Mouse (Mus musculus) left cerebral cortex, postnatal 4 days (tissue): Measurements from ENCODE around the gene Fam234a. TPM values are rescaled to one million over a fixed set of nuclear protein-coding genes. Genes with fewer than 3 reads are reported as not detected.
"Not testable (repeated sequence)": the region's sequence is repeated elsewhere in the genome, so short reads cannot be mapped to it uniquely, and the experiment has no call there.

ENCODE experiments used
- DNase-seq: peaks from one replicate; pipeline ENCODE4 v3.0.0-alpha.2; 2022
- intact Hi-C: fragments of 180-260 bp; cut with DNase I; formaldehyde crosslinking; loops from one replicate; pipeline ENCODE4 v1.15.1; 2025
- total RNA-seq, 2 experiments: library from RNA; stranded (reverse); gene quantifications; 2 replicates each; pipeline ENCODE4 v1.2.3; 2021

Gene Fam234a
- total RNA-seq, result 10 to 100 TPM; 25.3 to 29.9 TPM

- peak; percentile 96 for DNase-seq
- intact Hi-C loops, result loop anchor here (10.0 kb wide), 1 partner anchor 109 kb away; the partner anchor contains the start of gene Axin1
Measured at GRCm38 (mm10) chr17:26244101-26244841, at the start of gene Fam234a. Gene Fam234a (minus strand): TSS chr17:26244242.

DNA sequence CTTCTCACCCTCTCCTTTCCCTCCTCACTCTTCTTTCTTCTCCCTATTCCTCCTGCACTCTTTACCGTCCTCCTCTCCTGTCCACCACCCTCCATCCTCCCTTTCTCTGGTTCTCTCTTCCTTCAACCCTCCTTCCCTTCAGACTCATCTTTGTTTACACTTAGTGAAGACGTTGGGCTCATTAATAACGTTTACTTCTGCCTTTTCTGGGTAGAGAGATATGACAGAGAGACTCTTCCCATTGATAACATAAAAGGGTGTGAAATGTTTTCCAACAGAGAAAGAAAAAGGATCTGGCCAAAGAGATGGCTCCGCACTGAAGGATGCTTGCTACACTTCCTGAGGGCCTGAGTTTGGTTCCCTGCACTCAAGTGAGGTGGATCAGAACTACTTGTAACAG is 45.4 kb upstream of the Fam234a start:
- intact Hi-C loops, result no loop called here
- DNase-seq, result no peak

DNA sequence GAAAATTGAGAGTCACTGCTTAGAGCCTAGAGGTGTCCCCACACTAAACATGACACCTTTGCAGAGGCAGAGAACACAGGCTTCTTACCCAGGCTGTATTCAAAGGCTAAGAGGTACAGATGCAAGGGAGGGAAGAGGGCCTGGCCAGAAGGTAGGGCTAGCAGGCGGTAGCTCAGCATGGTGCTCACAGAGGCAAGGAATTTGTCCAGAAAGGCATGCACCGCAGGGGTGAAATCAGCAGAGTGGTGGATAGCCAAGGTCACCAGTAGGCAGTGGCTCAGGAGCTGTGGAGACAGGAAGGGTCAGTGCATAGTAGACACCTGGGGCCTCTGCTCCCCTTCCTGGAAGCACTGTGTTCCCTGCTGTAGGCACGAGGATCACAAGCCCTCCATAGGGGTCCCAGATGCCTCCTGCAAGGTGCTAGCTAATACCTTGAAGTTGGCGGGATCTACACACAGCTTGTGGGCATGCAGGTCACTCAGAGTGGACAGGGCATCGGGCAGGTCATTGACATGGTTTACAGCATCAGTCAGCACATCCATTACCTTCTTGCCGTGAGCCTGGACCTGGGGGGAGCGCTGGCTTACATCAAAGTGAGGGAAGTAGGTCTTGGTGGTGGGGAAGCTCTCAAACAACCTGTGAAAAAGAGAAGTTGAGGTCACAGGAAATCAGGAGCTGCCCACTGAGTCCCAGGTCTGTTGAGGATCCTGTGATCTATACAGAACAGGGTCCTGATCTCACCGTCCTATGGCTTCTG is 42.3 kb upstream of the Fam234a start:
- no peak for DNase-seq
- intact Hi-C loops, result no loop called here

DNA sequence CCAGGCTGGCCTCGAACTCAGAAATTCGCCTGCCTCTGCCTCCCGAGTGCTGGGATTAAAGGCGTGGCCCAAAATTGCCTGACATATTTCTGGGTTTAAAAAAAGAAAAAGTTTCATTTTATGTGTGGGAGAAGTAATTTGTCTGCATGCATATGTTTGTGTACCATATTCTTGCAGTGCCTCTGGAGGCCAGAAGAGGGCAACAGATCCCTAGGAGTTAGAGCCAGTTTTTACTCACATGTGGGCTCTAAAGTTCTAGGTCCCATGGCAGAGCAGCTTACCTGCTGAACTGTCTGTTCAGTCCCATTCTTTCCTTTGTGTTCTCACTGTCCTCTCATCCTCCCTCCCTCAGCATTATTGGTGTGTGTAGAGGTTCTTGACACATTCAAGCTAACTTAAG is 32.7 kb upstream of the Fam234a start:
- peak; percentile 20 for DNase-seq
- intact Hi-C loops, result no loop called here

DNA sequence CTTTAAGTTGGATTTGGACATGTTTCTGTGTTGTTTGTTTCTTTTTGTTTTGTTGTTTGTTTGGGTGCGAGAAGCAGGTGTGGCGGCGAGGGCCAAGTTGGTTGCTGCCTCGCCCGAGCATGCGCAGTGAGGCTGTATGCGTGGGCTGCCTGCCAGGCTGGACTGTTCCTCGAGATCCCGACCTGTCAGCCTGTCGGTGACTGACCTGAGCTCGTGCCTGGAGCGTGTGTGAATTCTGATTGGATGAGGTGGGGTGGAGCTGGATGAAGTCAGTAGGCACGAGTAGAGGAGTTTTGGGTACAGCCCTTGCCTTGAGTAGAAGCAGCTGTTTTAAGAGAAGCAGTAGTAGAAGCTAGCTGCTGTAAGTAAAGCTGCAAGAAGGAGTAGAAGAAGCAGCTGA is 31.9 kb upstream of the Fam234a start:
- DNase-seq, result no peak

GRCm38 (mm10) chr17:26272586-26272985 is 28.5 kb upstream of the Fam234a start:
- no peak for DNase-seq
- intact Hi-C loops, result no loop called here

More for the DNA sequence above, 31.9 kb upstream of the Fam234a start:
- intact Hi-C loops, result no loop called here

- DNase-seq, intact Hi-C loops: not testable (repeated sequence)
Measured at GRCm38 (mm10) chr17:26269577-26269976, 25.5 kb upstream of the Fam234a start.

GRCm38 (mm10) chr17:26268851-26269250 is 24.8 kb upstream of the Fam234a start:
- intact Hi-C loops, result no loop called here
- no peak for DNase-seq

DNA sequence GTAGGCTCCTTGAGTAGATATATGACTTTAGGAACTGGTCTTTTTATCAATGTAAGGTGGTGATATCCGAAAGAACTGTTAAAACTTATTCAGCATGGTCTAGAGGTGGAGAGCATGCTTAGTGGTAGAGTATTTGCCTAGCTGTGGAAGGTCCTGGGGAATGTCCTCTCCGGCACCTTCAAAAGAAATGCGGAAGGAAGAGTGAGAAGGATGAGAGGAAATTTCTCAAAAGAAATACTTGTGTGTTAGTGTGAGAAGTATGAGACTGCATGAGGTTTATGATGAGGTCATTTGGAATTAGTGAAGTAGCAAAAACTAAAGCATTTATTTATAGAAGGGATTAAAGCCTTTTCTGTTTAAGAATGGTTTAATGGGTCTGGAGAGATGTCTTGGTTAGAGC is 18.3 kb upstream of the Fam234a start:
- no peak for DNase-seq
- intact Hi-C loops, result no loop called here

- intact Hi-C loops, result no loop called here
- DNase-seq, result no peak
Measured at GRCm38 (mm10) chr17:26261826-26262225, 17.8 kb upstream of the Fam234a start.

DNA sequence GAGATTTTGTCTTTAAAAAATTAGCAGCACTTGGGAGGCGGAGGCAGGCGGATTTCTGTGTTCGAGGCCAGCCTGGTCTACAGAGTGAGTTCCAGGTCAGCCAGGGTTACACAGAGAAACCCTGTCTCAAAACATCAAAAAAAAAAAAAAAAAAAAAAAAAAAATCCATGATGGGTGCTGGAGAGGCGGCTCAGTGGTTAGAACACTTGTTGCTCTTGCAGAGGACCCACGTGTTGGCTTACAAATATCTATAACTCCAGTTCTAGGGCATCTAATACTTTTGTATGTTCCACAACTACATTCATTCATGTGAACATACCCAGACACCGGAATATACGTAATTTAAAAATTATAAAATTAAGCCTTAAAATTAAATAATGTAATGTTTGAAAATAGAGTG is 11.3 kb upstream of the Fam234a start:
- no peak for DNase-seq
- intact Hi-C loops, result no loop called here

- no peak for DNase-seq
- intact Hi-C loops, result no loop called here
Measured at GRCm38 (mm10) chr17:26253399-26253798, 9.4 kb upstream of the Fam234a start.

DNA sequence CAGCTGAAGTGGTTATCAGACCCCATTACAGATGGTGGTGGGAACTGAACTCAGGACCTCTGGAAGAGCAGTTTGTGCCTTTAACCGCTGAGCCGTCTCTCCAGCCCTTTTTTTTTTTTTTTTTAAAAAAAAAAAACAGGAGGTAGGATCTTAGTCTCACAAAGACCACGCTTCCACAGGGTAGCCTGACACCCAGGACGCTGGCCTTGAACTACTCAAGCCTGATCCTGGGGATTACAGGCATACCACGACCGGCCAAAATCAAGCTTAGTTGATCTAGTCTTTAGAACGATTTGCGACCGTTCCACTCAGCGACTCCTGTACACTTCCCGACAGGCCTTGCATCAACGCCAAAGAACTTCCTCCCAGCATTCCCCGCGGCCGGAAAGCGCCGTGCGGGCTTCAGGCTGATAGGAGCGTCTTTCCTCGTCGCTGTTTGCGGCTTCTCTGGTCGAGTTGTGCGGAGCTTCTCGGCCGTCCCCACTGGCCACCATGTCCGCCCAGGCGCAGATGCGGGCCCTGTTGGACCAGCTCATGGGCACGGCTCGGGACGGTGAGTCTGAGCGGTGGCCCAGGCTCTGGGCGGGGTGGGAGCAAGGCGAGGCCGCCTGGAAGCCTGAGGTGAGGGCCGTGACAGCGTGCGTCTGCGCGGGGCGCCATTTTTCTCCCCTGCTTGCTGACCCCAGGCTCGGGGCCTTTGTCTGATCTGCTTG is 8.7 kb upstream of the Fam234a start, which contains the start of gene Luc7l:
Luc7l (plus strand) TSS at position 358 of the 713 bp plus-strand sequence.
- intact Hi-C loops, result no loop called here

GRCm38 (mm10) chr17:26251886-26252538 is 8.0 kb upstream of the Fam234a start:
- intact Hi-C loops, result no loop called here
- DNase-seq, result no peak

More for the DNA sequence above, 8.7 kb upstream of the Fam234a start, which contains the start of gene Luc7l:
- peak; percentile 94 for DNase-seq

DNA sequence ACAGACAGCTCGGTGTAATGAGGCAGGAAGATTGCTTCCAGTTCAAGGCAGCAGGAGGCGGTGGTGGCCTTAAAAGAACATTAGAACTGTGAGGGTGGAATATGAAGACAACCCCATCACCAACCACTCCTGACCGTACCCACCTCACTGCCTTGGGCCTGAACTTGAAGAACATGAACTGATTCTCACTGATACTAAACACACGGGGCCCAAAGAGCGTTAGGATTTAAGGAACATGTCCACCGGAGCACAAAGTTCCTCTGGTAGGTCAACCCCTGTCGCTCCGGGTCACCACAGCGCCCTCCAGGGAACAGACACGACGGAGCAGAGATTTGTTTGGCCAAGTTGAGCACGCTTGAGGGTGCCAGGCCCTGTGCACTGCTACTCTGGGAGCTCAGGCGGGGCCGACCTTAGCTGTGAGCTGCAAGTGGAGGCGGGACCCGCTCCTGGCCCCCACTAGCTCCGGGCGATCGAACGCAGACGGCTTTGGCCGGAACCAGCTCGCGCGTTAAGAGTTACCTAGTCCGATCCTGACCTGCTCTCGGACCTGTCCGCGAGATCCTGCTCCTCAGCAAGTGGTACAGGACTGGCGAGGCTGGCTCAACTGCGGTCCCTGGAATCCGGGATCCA is 456 bp downstream of the Fam234a start:
- intact Hi-C loops, result loop anchor here (10.0 kb wide), 1 partner anchor 109 kb away; the partner anchor contains the start of gene Axin1
- DNase-seq, result no peak

DNA sequence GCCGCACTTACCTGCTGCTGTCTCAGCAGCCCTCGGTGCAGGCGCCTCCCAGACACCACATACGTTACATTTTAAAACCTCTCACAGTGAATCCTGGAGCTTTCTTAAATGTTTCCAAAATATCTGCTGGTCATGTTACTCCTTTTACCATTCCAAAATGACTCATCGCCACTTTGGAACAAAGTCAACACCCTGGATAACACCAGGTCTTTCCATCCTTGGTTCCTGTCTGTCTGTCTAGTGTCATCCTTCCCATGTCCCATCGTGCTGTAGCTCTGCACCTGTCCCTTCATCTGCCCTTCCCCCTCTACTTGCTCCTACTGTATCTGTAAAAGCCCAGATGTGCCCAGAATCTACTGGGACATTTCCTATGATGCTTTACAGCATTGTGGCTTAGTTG is 3.1 kb downstream of the Fam234a start:
- intact Hi-C loops, result loop anchor here (10.0 kb wide), 1 partner anchor 106 kb away; the partner anchor contains the start of gene Axin1
- DNase-seq, result no peak

DNA sequence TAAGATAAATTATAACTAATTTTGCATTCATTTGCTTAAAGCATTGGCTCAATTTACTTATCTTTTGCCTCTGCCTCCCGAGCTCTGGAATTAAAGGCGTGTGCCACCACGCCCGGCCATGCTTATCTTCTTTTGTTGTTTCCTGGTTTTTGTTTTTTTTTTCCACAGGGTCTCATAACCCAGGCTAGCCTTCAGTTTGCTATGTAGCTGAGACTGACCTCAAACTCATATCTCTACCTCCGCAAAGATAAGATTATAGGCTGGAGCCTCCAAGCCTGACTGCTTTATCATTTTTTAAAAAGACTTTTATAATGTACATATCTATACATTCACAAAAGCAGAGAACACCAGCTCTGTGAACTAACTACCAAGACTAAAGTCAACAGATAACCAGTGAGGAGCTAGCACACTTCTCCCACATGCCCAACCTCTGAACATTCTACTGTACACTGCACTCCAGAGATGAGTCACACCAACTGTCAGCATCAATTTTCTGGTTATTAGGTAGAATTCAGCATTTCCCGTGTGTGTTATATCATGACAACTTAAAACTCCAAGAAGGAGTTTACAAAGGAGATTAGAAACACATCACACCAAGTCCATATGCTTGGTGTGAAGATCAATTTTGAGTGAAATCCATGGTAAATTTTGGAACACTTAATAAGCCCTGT is 3.8 kb downstream of the Fam234a start:
- DNase-seq, result no peak
- intact Hi-C loops, result loop anchor here (10.0 kb wide), 1 partner anchor 105 kb away; the partner anchor contains the start of gene Axin1

GRCm38 (mm10) chr17:26239551-26239950 is 4.5 kb downstream of the Fam234a start:
- intact Hi-C loops, result no loop called here
- DNase-seq, result no peak

GRCm38 (mm10) chr17:26237667-26238066 is 6.4 kb downstream of the Fam234a start:
- intact Hi-C loops, result no loop called here

More at GRCm38 (mm10) chr17:26237667-26238066, 6.4 kb downstream of the Fam234a start:
- no peak for DNase-seq
